Mouse (Mus musculus) limb, embryonic 14.5 days (tissue): ENCODE data around the gene Cdc34. TPM values are rescaled to one million over a fixed set of nuclear protein-coding genes. Genes with fewer than 3 reads are reported as not detected.

Source experiments
- ATAC-seq: fragments of 200-750 bp; cut with Nextera tagmentation; 2 replicates; pipeline ENCODE4 v1.8.0; 2017; ENCODE audit warnings: low read depth, moderate number of reproducible peaks, moderate TSS enrichment; ENCODE audit not compliant: low FRiP score
- DNase-seq: peaks from one replicate; pipeline ENCODE4 v3.0.0-alpha.2; 2015; ENCODE audit warnings: low spot score
- H3K27ac ChIP-seq: fragments of 300-500 bp; sonication (generic); replicated peaks from 2 replicates; pipeline ENCODE4 v1.5.1; 2014; ENCODE audit warnings: low read depth, mild to moderate bottlenecking, low read length, moderate library complexity, mixed read lengths
- H3K27me3 ChIP-seq: fragments of 300-500 bp; sonication (generic); 2 replicates; pipeline ENCODE4 v1.6.1; 2014; ENCODE audit warnings: low read length, mixed read lengths; ENCODE audit not compliant: control insufficient read depth, insufficient read depth
- H3K36me3 ChIP-seq: fragments of 300-500 bp; sonication (generic); 2 replicates; pipeline ENCODE4 v1.6.1; 2014; ENCODE audit warnings: mild to moderate bottlenecking, low read length, moderate library complexity, mixed read lengths; ENCODE audit not compliant: control insufficient read depth, insufficient read depth
- H3K4me1 ChIP-seq: fragments of 300-500 bp; sonication (generic); 2 replicates; pipeline ENCODE4 v1.6.1; 2014; ENCODE audit warnings: antibody characterized with exemption, low read length, mixed read lengths; ENCODE audit not compliant: control insufficient read depth, insufficient read depth
- H3K4me2 ChIP-seq: fragments of 300-500 bp; sonication (generic); replicated peaks from 2 replicates; pipeline ENCODE4 v1.6.1; 2014; ENCODE audit warnings: low read depth, mild to moderate bottlenecking, low read length, moderate library complexity; ENCODE audit not compliant: severe bottlenecking
- H3K4me3 ChIP-seq: fragments of 300-500 bp; sonication (generic); replicated peaks from 2 replicates; pipeline ENCODE4 v1.5.1; 2014; ENCODE audit warnings: low read length
- H3K9ac ChIP-seq: fragments of 300-500 bp; sonication (generic); 2 replicates; pipeline ENCODE4 v1.6.1; 2014; ENCODE audit warnings: mild to moderate bottlenecking, low read depth, low read length, moderate library complexity; ENCODE audit not compliant: severe bottlenecking
- H3K9me3 ChIP-seq: fragments of 300-500 bp; sonication (generic); 2 replicates; pipeline ENCODE4 v1.6.1; 2016; ENCODE audit warnings: low read length; ENCODE audit not compliant: control insufficient read depth
- POLR2A ChIP-seq: fragments of 200-500 bp; IDR thresholded peaks from 2 replicates; pipeline ENCODE4 v1.8.0; 2012; ENCODE audit warnings: inconsistent platforms, mild to moderate bottlenecking, moderate library complexity, borderline replicate concordance; ENCODE audit not compliant: insufficient read depth, insufficient read length; ENCODE audit errors: extremely low read depth
- WGBS: fragments of 180-500 bp; shearing (Covaris S2); extraction: QIAGEN DNeasy Blood & Tissue Kit; methylation state at CpG from one replicate; pipeline ENCODE4 v1.1.7; 2014; 5-methylcytosine and 5-hydroxymethylcytosine counted together
- polyA plus RNA-seq, 2 experiments: library from polyadenylated mRNA; depleted of rRNA in 1 of 2; stranded (reverse) in 1 of 2; unstranded in 1 of 2; fragments of >200 nt; fragmentation: Nextera tagmentation in 1 of 2; extraction: Ambion mirVana in 1 of 2; gene quantifications; 2 replicates each; pipeline versions ENCODE4 v1.2.1 to v1.2.3; 2012 to 2014

Cdc34 gene
- polyA plus RNA-seq, 2 experiments: 110 to 138 TPM

DNA sequence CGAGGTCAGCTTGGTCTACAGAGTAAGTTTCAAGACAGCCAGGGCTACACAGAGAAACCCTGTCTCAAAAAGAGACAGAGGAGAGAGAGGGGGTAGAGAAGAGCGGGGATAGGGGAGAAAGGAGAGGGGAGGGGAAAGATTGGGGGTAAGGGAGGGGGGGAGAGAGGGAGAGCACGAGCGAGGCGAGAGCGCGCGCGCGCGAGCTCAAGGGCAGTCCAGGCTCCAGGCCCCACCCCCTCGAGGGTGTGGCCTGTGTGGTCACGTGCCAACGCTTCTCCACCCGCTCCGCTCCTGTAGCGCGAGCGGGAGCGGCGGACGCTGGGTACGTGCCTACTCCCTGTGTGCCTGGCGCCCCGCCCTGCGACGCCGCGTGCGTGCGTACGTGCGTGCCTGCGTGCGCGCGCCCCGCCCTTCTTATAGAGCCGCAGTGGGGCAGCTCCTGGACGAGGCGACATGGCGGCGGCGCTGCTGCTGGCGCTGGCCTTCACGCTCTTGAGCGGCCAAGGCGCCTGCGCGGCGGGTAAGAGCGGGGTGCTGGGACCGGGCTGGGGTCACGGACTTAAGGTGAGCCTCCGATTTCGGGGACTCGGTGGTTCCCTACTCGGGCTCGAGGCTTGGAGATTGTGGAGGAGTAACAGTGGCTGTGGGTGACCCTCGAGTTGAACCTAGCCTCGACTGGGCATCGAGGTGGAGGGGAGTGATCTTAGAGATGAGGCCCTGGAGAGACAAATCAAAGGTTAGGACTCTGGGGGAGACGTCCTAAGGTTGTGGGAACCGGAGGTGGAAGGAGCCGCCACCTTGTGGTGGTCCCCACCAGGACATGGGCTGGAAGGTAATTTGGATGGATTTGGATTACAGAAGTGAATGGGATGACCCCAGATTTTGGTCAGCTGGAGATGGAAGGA, 22.3 kb downstream of the Cdc34 start, which contains the start of gene Bsg:
Gene Bsg (plus strand): TSS at position 427 of the 905 bp plus-strand sequence.
- peak; percentile 99 for DNase-seq
- WGBS: under 1% methylated on average over 40 of the region's 65 CpGs
- Histone ChIP-seq H3K4me3 (peak within 1 kb of the TSS; percentile 84), H3K4me2 (peak within 1 kb of the TSS; percentile 95), H3K27ac (peak within 1 kb of the TSS; percentile 77), H3K27me3 (no peaks in the 10 kb centered on the region), H3K9ac (peak within 1 kb of the TSS; percentile 75), H3K36me3 (peaks cover 21% of the 10 kb centered on the region), H3K4me1 (peaks cover 15% of the 10 kb centered on the region), H3K9me3 (no peaks in the 10 kb centered on the region)
- TF ChIP-seq POLR2A: peak; percentile 90; the same call in 1 of the 2 replicates
- ATAC-seq: peak; percentile 94

- ATAC-seq (no peak), DNase-seq (no peak)
- TF ChIP-seq POLR2A: no peak
- no peaks in the 10 kb centered on the region for H3K9me3 ChIP-seq
- H3K4me3 ChIP-seq: peak overlapping the region; percentile 84
- H3K9ac ChIP-seq: peak overlapping the region; percentile 75
- WGBS: 5% methylated on average over 10 of the region's 10 CpGs
- H3K4me2 ChIP-seq: peak overlapping the region; percentile 95
- H3K36me3 ChIP-seq: peaks cover 28% of the 10 kb centered on the region
- H3K27me3 ChIP-seq: no peaks in the 10 kb centered on the region
- H3K27ac ChIP-seq: peak overlapping the region; percentile 77; the same call in 1 of the 2 replicates
- peaks cover 15% of the 10 kb centered on the region for H3K4me1 ChIP-seq
Measured at GRCm38 (mm10) chr10:79704970-79705360, 23.0 kb downstream of the Cdc34 start.

DNA sequence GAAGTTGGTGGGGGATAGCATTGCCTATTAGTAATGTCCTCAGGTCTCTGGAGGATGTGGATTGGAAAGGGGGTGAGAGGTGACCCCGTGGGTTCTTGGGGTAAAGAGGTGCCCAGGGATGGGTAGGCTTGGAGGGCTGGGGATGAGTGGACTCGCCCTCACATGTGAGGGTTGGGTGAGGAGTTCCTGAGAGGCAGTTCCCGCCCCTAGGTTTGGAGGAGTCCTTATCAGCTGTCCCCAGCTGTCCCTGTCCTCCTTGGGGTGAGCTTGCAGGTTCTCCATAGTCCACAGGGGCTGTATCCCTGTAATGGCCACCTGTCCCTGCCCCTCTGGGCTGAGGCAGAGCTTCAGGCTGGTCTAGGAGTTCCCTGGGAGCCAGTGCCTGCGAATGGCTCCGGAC, 24.0 kb downstream of the Cdc34 start:
- peaks cover 15% of the 10 kb centered on the region for H3K4me1 ChIP-seq
- no peak for DNase-seq
- 78% methylated on average over 5 of the region's 5 CpGs for WGBS

GRCm38 (mm10) chr10:79706406-79707094, 24.6 kb downstream of the Cdc34 start:
- ATAC-seq: no peak
- Histone ChIP-seq H3K27ac (no peak overlapping the region), H3K4me3 (no peak overlapping the region; the same call in 1 of the 2 replicates), H3K9ac (peak overlapping the region; percentile 75; the same call in 1 of the 2 replicates), H3K9me3 (no peaks in the 10 kb centered on the region), H3K27me3 (no peaks in the 10 kb centered on the region), H3K36me3 (peaks cover 44% of the 10 kb centered on the region), H3K4me1 (peaks cover 15% of the 10 kb centered on the region), H3K4me2 (peak overlapping the region; percentile 95)
- TF ChIP-seq POLR2A: no peak
- no peak for DNase-seq
- WGBS: 78% methylated on average over 5 of the region's 5 CpGs

More for the DNA sequence above, 24.0 kb downstream of the Cdc34 start:
- H3K36me3 ChIP-seq: peaks cover 38% of the 10 kb centered on the region
- H3K27me3 ChIP-seq: no peaks in the 10 kb centered on the region
- peak overlapping the region; percentile 84; the same call in 1 of the 2 replicates for H3K4me3 ChIP-seq
- peak overlapping the region; percentile 75 for H3K9ac ChIP-seq
- no peak overlapping the region for H3K27ac ChIP-seq
- no peaks in the 10 kb centered on the region for H3K9me3 ChIP-seq
- TF ChIP-seq POLR2A: no peak
- ATAC-seq: no peak
- peak overlapping the region; percentile 95 for H3K4me2 ChIP-seq

DNA sequence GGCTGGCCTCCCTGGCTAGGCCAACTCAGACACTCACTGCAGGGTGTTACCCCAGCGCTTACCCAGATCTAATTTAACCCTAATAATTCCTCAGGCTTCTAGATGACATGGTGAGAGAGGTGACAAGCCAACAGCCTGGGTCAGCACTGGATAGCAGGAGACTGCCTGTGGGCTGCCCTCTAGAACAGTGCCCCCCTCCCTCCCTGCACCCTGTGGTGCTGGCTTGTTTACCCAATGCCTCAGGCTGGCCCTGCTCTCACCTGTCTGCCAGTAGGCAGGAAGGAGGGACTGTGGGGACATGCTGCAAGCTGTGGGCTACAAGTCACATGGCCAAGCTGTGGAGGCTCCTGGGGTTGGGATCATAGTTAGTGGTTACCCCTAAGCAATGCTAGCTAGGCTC, 25.2 kb downstream of the Cdc34 start:
- Histone ChIP-seq H3K27ac (no peak overlapping the region), H3K9ac (no peak overlapping the region), H3K4me2 (no peak overlapping the region), H3K27me3 (no peaks in the 10 kb centered on the region), H3K4me3 (no peak overlapping the region), H3K4me1 (peaks cover 11% of the 10 kb centered on the region), H3K9me3 (no peaks in the 10 kb centered on the region), H3K36me3 (peaks cover 50% of the 10 kb centered on the region)
- no peak for TF ChIP-seq POLR2A
- DNase-seq (no peak), ATAC-seq (no peak)
- 90% methylated on average over 1 of the region's 1 CpGs for WGBS
